Mouse (Mus musculus) v-Abl transformed pro-B cells (cell line): ENCODE results near the gene Myo1d.

Experiments used
- in situ Hi-C, 2 experiments: fragments of 400-800 bp; cut with MboI; formaldehyde crosslinking; loops; one replicate each; pipeline ENCODE4 v1.15.1; 2025; ENCODE audit not compliant: unreplicated experiment in 2 of 2

Gene Myo1d

GRCm38 (mm10) chr11:80645111-80645510 is 134.7 kb downstream of the Myo1d start:
- in situ Hi-C loops = no loop called here

- in situ Hi-C loops = no loop called here
Observed at GRCm38 (mm10) chr11:80628992-80629865, 150.6 kb downstream of the Myo1d start.

GRCm38 (mm10) chr11:80628581-80628980 is 151.2 kb downstream of the Myo1d start:
- in situ Hi-C loops = no loop called here

GRCm38 (mm10) chr11:80623038-80623380 is 156.8 kb downstream of the Myo1d start:
- in situ Hi-C loops = loop anchor here in 1 of 2 experiments (25.0 kb wide), 1 partner anchor 989 kb away; no protein-coding TSS in a partner anchor

GRCm38 (mm10) chr11:80622233-80623037 is 157.4 kb downstream of the Myo1d start:
- in situ Hi-C loops = loop anchor here in 1 of 2 experiments (25.0 kb wide), 1 partner anchor 990 kb away; no protein-coding TSS in a partner anchor

GRCm38 (mm10) chr11:80614949-80615725 is 164.7 kb downstream of the Myo1d start:
- in situ Hi-C loops = loop anchor here in 1 of 2 experiments (25.0 kb wide), 1 partner anchor 997 kb away; no protein-coding TSS in a partner anchor

GRCm38 (mm10) chr11:80614418-80614817 is 165.4 kb downstream of the Myo1d start:
- in situ Hi-C loops = loop anchor here in 1 of 2 experiments (25.0 kb wide), 1 partner anchor 998 kb away; no protein-coding TSS in a partner anchor

- in situ Hi-C loops = loop anchor here in 1 of 2 experiments (25.0 kb wide), 1 partner anchor 999 kb away; no protein-coding TSS in a partner anchor
Observed at GRCm38 (mm10) chr11:80613534-80613933, 166.3 kb downstream of the Myo1d start.

- in situ Hi-C loops = loop anchor here in 1 of 2 experiments (25.0 kb wide), 1 partner anchor 1009 kb away; no protein-coding TSS in a partner anchor
Observed at GRCm38 (mm10) chr11:80602707-80603441, 177.0 kb downstream of the Myo1d start.

- in situ Hi-C loops = loop anchor here in 1 of 2 experiments (25.0 kb wide), 1 partner anchor 1010 kb away; no protein-coding TSS in a partner anchor
Observed at GRCm38 (mm10) chr11:80602041-80602458, 177.8 kb downstream of the Myo1d start.

- in situ Hi-C loops = loop anchor here in 1 of 2 experiments (25.0 kb wide), 1 partner anchor 1011 kb away; no protein-coding TSS in a partner anchor
Observed at GRCm38 (mm10) chr11:80601040-80601864, 178.6 kb downstream of the Myo1d start.

GRCm38 (mm10) chr11:80595482-80595881 is 184.3 kb downstream of the Myo1d start:
- in situ Hi-C loops = no loop called here

- in situ Hi-C loops = no loop called here
Observed at GRCm38 (mm10) chr11:80589387-80589786, 190.4 kb downstream of the Myo1d start.

- in situ Hi-C loops = no loop called here
Observed at GRCm38 (mm10) chr11:80585761-80586160, 194.1 kb downstream of the Myo1d start.

- in situ Hi-C loops = no loop called here
Observed at GRCm38 (mm10) chr11:80585211-80585610, 194.6 kb downstream of the Myo1d start.

- in situ Hi-C loops = no loop called here
Observed at GRCm38 (mm10) chr11:80580494-80580893, 199.3 kb downstream of the Myo1d start.

GRCm38 (mm10) chr11:80577747-80578640 is 201.8 kb downstream of the Myo1d start:
- in situ Hi-C loops = no loop called here
